Mouse (Mus musculus) MEL (cell line): ENCODE measurements at regions not wholly inside any gene's neighbourhood (a gene's known extent, or its start where the extent isn't known, plus 50 kb on each side); places are given as distances from the start of the nearest gene placed in this dataset.

ENCODE experiments used
- CTCF ChIP-seq, 3 experiments: IDR thresholded peaks in 2 of 3; conservative IDR thresholded peaks in 1 of 3; 2 replicates each; pipeline ENCODE4 v1.5.1; 2011 to 2012; ENCODE audit warnings: low read length in 3 of 3, low read depth in 2 of 3, mild to moderate bottlenecking in 2 of 3, improper control_type of control experiment in 1 of 3, inconsistent platforms in 1 of 3, mixed read lengths in 1 of 3, moderate library complexity in 1 of 3; ENCODE audit not compliant: control insufficient read depth in 1 of 3, insufficient read depth in 1 of 3, poor library complexity in 1 of 3, severe bottlenecking in 1 of 3
- E2F4 ChIP-seq: IDR thresholded peaks from 2 replicates; pipeline ENCODE4 v1.6.1; 2011; ENCODE audit warnings: low read depth, low read length, improper control_type of control experiment, borderline replicate concordance
- ETS1 ChIP-seq: IDR thresholded peaks from 2 replicates; pipeline ENCODE4 v1.6.1; 2012; ENCODE audit warnings: low read depth, mild to moderate bottlenecking, inconsistent platforms, low read length, improper control_type of control experiment, moderate library complexity
- GABPA ChIP-seq: IDR thresholded peaks from 2 replicates; pipeline ENCODE4 v1.6.1; 2012; ENCODE audit warnings: low read depth, mild to moderate bottlenecking, inconsistent platforms, low read length, improper control_type of control experiment, moderate library complexity
- GATA1 ChIP-seq: IDR thresholded peaks from 2 replicates; pipeline ENCODE4 v1.6.1; 2011; ENCODE audit warnings: low read depth, low read length, improper control_type of control experiment
- MAZ ChIP-seq: IDR thresholded peaks from 2 replicates; pipeline ENCODE4 v1.6.1; 2012; ENCODE audit warnings: low read depth, mild to moderate bottlenecking, inconsistent platforms, low read length, improper control_type of control experiment
- POLR2A ChIP-seq, 2 experiments: IDR thresholded peaks; 2 replicates each; pipeline ENCODE4 v1.6.1; 2011 to 2012; ENCODE audit warnings: low read length in 2 of 2, mild to moderate bottlenecking in 2 of 2, control low read depth in 1 of 2, improper control_type of control experiment in 1 of 2, low read depth in 1 of 2, moderate library complexity in 1 of 2; ENCODE audit not compliant: control insufficient read depth in 1 of 2, insufficient read depth in 1 of 2, poor library complexity in 1 of 2
- POLR2AphosphoS2 ChIP-seq: IDR thresholded peaks from 2 replicates; pipeline ENCODE4 v1.6.1; 2011; ENCODE audit warnings: low read length, improper control_type of control experiment
- RCOR1 ChIP-seq: IDR thresholded peaks from 2 replicates; pipeline ENCODE4 v1.6.1; 2012; ENCODE audit warnings: low read depth, mild to moderate bottlenecking, inconsistent platforms, low read length, improper control_type of control experiment
- ZC3H11A ChIP-seq: IDR thresholded peaks from 2 replicates; pipeline ENCODE4 v1.6.1; 2012; ENCODE audit warnings: low read depth, mild to moderate bottlenecking, inconsistent platforms, low read length, improper control_type of control experiment

DNA sequence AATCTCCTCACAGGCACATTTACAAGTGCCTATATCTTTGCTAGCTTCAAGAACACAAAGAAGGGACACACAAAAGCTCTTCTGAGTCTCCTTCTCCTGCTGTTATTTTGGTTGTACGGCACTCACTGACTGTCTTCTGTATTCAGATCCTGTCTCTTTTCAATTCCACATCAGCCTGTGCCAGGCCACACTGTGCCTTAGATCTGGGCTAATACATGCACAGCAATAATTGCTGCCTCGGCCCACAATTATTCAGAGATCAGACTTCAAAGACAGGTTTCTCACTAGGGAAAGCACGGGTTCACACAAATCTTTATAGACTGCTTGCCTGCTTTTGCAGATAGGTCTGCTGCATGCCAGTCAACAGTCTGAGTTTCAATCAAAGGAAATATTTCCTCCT lies 617.8 kb downstream of the Ipo11 start:
- no peak for TF ChIP-seq GABPA
- TF ChIP-seq CTCF (IDR thresholded peaks at IDR 0.05 in 2 of 3, conservative IDR thresholded peaks at IDR 0.05 in 1 of 3; ENCODE audit: control insufficient read depth in 1 of 3, insufficient read depth in 1 of 3, low read depth in 2 of 3, low read length in 3 of 3, poor library complexity in 1 of 3, severe bottlenecking in 1 of 3): no peak
- no peak for TF ChIP-seq POLR2AphosphoS2
- no peak for TF ChIP-seq E2F4
- TF ChIP-seq ZC3H11A: no peak
- no peak for TF ChIP-seq POLR2A (IDR thresholded peaks at IDR 0.05; ENCODE audit: control insufficient read depth in 1 of 2, insufficient read depth in 1 of 2, low read depth in 1 of 2, low read length in 2 of 2, poor library complexity in 1 of 2)
- TF ChIP-seq RCOR1: no peak
- TF ChIP-seq ETS1: no peak
- no peak for TF ChIP-seq MAZ
- no peak for TF ChIP-seq GATA1
